Mouse (Mus musculus) CH12.LX (cell line): ENCODE data around the gene Hoxd4.

Source experiments
- CHD1 ChIP-seq: IDR thresholded peaks from 2 replicates; pipeline ENCODE4 v1.6.1; 2012; ENCODE audit warnings: low read depth, low read length, improper control_type of control experiment, inconsistent platforms
- ELF1 ChIP-seq: IDR thresholded peaks from 2 replicates; pipeline ENCODE4 v1.6.1; 2014; ENCODE audit warnings: low read depth, mild to moderate bottlenecking, inconsistent platforms, low read length, improper control_type of control experiment
- GABPA ChIP-seq: IDR thresholded peaks from 2 replicates; pipeline ENCODE4 v1.6.1; 2012; ENCODE audit warnings: low read depth, low read length, improper control_type of control experiment, inconsistent platforms; ENCODE audit not compliant: insufficient replicate concordance
- POLR2A ChIP-seq: IDR thresholded peaks from 2 replicates; pipeline ENCODE4 v1.6.1; 2011; ENCODE audit warnings: low read depth, mild to moderate bottlenecking, improper control_type of control experiment, low read length
- SMC3 ChIP-seq: IDR thresholded peaks from 2 replicates; pipeline ENCODE4 v1.6.1; 2011; ENCODE audit warnings: low read depth, low read length, improper control_type of control experiment
- TBP ChIP-seq: conservative IDR thresholded peaks from 2 replicates; pipeline ENCODE4 v1.6.1; 2011; ENCODE audit warnings: low read depth, low read length, improper control_type of control experiment

- no peak for TF ChIP-seq ELF1
- no peak for TF ChIP-seq GABPA
- no peak for TF ChIP-seq TBP
- TF ChIP-seq SMC3, result no peak
- TF ChIP-seq CHD1, result no peak
- no peak for TF ChIP-seq POLR2A
Observed at GRCm38 (mm10) chr2:74704999-74705466, 6.7 kb upstream of the Hoxd4 start.
